Mouse (Mus musculus): Measurements from ENCODE around the gene Slc16a10. TPM values are rescaled to one million over a fixed set of nuclear protein-coding genes. Genes with fewer than 3 reads are reported as not detected.

Gene Slc16a10
- polyA plus RNA-seq, 2 experiments: 5.6 to 9.6 TPM

GRCm38 (mm10) chr10:40007953-40008352, 134.1 kb downstream of the Slc16a10 start:
- WGBS: 85% methylated on average over 4 of the region's 4 CpGs
- no peaks in the 10 kb centered on the region for H3K9me3 ChIP-seq (ENCODE audit: control insufficient read depth, low read length)

DNA sequence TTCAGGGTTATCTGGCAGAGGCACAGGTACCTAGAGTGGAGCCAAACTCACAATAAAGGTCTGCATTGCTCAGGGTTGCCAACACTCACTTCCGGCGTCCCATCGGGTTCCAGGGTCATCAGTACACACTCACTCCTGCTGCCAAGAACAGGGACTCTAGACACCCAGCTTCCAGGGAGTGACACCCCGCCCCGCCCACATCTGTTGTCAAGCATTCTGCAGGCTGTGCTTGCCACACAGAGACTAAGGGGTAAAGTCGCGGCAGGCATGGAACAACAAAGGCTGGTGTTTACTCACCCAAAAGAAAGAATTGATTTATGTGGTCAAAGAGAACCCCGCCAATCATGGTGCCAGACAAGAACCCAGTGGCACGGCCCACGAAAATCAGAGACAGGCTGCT, 135.1 kb downstream of the Slc16a10 start:
- no peak overlapping the region for H3K4me2 ChIP-seq (replicated peaks; ENCODE audit: low read depth, low read length, severe bottlenecking)
- H3K4me1 ChIP-seq (ENCODE audit: control insufficient read depth, insufficient read depth, low read length): peaks cover 8% of the 10 kb centered on the region; the same call in 1 of the 2 replicates
- 80% methylated on average over 10 of the region's 10 CpGs for WGBS
- no peak overlapping the region for H3K4me3 ChIP-seq (replicated peaks; ENCODE audit: low read length)
- no peak overlapping the region for H3K27ac ChIP-seq (replicated peaks; ENCODE audit: low read depth, low read length)
- no peak for TF ChIP-seq POLR2A (IDR thresholded peaks at IDR 0.05; ENCODE audit: borderline replicate concordance, extremely low read depth, insufficient read depth, insufficient read length)
- no peaks in the 10 kb centered on the region for H3K36me3 ChIP-seq (ENCODE audit: control insufficient read depth, insufficient read depth, low read length)
- DNase-seq (ENCODE audit: low spot score): no peak
- no peaks in the 10 kb centered on the region for H3K27me3 ChIP-seq (ENCODE audit: control insufficient read depth, insufficient read depth, low read length)
- no peaks in the 10 kb centered on the region for H3K9me3 ChIP-seq (ENCODE audit: control insufficient read depth, low read length)
- ATAC-seq (ENCODE audit: low FRiP score, low read depth): no peak
- H3K9ac ChIP-seq (ENCODE audit: low read depth, low read length, severe bottlenecking): no peak overlapping the region

More at GRCm38 (mm10) chr10:40007953-40008352, 134.1 kb downstream of the Slc16a10 start:
- no peak overlapping the region for H3K27ac ChIP-seq (replicated peaks; ENCODE audit: low read depth, low read length)
- no peak overlapping the region for H3K9ac ChIP-seq (ENCODE audit: low read depth, low read length, severe bottlenecking)
- H3K4me3 ChIP-seq (replicated peaks; ENCODE audit: low read length): no peak overlapping the region
- no peak for TF ChIP-seq POLR2A (IDR thresholded peaks at IDR 0.05; ENCODE audit: borderline replicate concordance, extremely low read depth, insufficient read depth, insufficient read length)
- H3K4me2 ChIP-seq (replicated peaks; ENCODE audit: low read depth, low read length, severe bottlenecking): no peak overlapping the region
- peaks cover 8% of the 10 kb centered on the region; the same call in 1 of the 2 replicates for H3K4me1 ChIP-seq (ENCODE audit: control insufficient read depth, insufficient read depth, low read length)
- H3K27me3 ChIP-seq (ENCODE audit: control insufficient read depth, insufficient read depth, low read length): no peaks in the 10 kb centered on the region
- no peak for DNase-seq (ENCODE audit: low spot score)
- ATAC-seq (ENCODE audit: low FRiP score, low read depth): no peak
- no peaks in the 10 kb centered on the region for H3K36me3 ChIP-seq (ENCODE audit: control insufficient read depth, insufficient read depth, low read length)

- H3K27me3 ChIP-seq (ENCODE audit: control insufficient read depth, insufficient read depth, low read length): no peaks in the 10 kb centered on the region
- no peaks in the 10 kb centered on the region for H3K36me3 ChIP-seq (ENCODE audit: control insufficient read depth, insufficient read depth, low read length)
- no peak for ATAC-seq (ENCODE audit: low FRiP score, low read depth)
- no peak overlapping the region for H3K9ac ChIP-seq (ENCODE audit: low read depth, low read length, severe bottlenecking)
- no peak for DNase-seq (ENCODE audit: low spot score)
- H3K4me1 ChIP-seq (ENCODE audit: control insufficient read depth, insufficient read depth, low read length): peaks cover 6% of the 10 kb centered on the region; the same call in 1 of the 2 replicates
- no peak overlapping the region for H3K4me3 ChIP-seq (replicated peaks; ENCODE audit: low read length)
- 90% methylated on average over 2 of the region's 2 CpGs for WGBS
- no peak overlapping the region for H3K27ac ChIP-seq (replicated peaks; ENCODE audit: low read depth, low read length)
- TF ChIP-seq POLR2A (IDR thresholded peaks at IDR 0.05; ENCODE audit: borderline replicate concordance, extremely low read depth, insufficient read depth, insufficient read length): no peak
- no peaks in the 10 kb centered on the region for H3K9me3 ChIP-seq (ENCODE audit: control insufficient read depth, low read length)
- no peak overlapping the region for H3K4me2 ChIP-seq (replicated peaks; ENCODE audit: low read depth, low read length, severe bottlenecking)
Observed at GRCm38 (mm10) chr10:40000746-40001145, 141.3 kb downstream of the Slc16a10 start.

DNA sequence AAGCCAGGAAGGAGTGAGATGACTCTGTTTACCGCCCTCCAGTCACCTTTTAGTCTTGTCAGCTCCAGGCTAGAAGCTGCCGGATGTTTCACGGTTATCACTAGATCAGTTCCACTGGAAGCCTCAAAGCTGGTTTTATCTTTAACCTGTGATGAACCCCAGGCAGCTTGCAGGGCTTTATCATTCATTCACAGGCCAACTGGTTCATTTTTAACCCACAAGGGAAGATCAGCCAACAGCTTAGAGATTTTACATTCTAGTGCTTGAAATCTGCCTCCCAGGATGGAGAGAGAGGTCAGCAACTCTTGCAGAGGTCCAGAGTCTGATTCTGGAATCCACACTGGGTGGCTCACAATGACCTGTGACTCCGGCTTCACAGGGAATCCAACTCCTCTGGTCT, 150.9 kb downstream of the Slc16a10 start:
- Histone ChIP-seq H3K36me3 (ENCODE audit: control insufficient read depth, insufficient read depth, low read length) (no peaks in the 10 kb centered on the region), H3K4me3 (replicated peaks; ENCODE audit: low read length) (no peak overlapping the region), H3K4me2 (replicated peaks; ENCODE audit: low read depth, low read length, severe bottlenecking) (no peak overlapping the region), H3K4me1 (ENCODE audit: control insufficient read depth, insufficient read depth, low read length) (no peaks in the 10 kb centered on the region), H3K27ac (replicated peaks; ENCODE audit: low read depth, low read length) (no peak overlapping the region), H3K27me3 (ENCODE audit: control insufficient read depth, insufficient read depth, low read length) (no peaks in the 10 kb centered on the region), H3K9ac (ENCODE audit: low read depth, low read length, severe bottlenecking) (no peak overlapping the region), H3K9me3 (ENCODE audit: control insufficient read depth, low read length) (0 out of 2 replicates have a peak, but pooled peaks cover 3% of the 10 kb centered on the region)
- ATAC-seq (ENCODE audit: low FRiP score, low read depth) (no peak), DNase-seq (ENCODE audit: low spot score) (no peak)
- WGBS: 82% methylated on average over 4 of the region's 4 CpGs
- no peak for TF ChIP-seq POLR2A (IDR thresholded peaks at IDR 0.05; ENCODE audit: borderline replicate concordance, extremely low read depth, insufficient read depth, insufficient read length)

- TF ChIP-seq POLR2A (IDR thresholded peaks at IDR 0.05; ENCODE audit: borderline replicate concordance, extremely low read depth, insufficient read depth, insufficient read length): no peak
- Histone ChIP-seq H3K4me1 (ENCODE audit: control insufficient read depth, insufficient read depth, low read length) (no peaks in the 10 kb centered on the region), H3K9me3 (ENCODE audit: control insufficient read depth, low read length) (no peaks in the 10 kb centered on the region), H3K36me3 (ENCODE audit: control insufficient read depth, insufficient read depth, low read length) (no peaks in the 10 kb centered on the region), H3K4me2 (replicated peaks; ENCODE audit: low read depth, low read length, severe bottlenecking) (no peak within 1 kb of the TSS), H3K27me3 (ENCODE audit: control insufficient read depth, insufficient read depth, low read length) (no peaks in the 10 kb centered on the region), H3K9ac (ENCODE audit: low read depth, low read length, severe bottlenecking) (no peak within 1 kb of the TSS), H3K4me3 (replicated peaks; ENCODE audit: low read length) (no peak within 1 kb of the TSS), H3K27ac (replicated peaks; ENCODE audit: low read depth, low read length) (no peak within 1 kb of the TSS)
- no peak for ATAC-seq (ENCODE audit: low FRiP score, low read depth)
- DNase-seq (ENCODE audit: low spot score): no peak
- 88% methylated on average over 12 of the region's 12 CpGs for WGBS
Observed at GRCm38 (mm10) chr10:39986466-39986865, 155.6 kb downstream of the Slc16a10 start, which contains the start of gene Mfsd4b5. TSS of gene Mfsd4b5 (minus strand) at chr10:39986646.

Other genes starting within 250 kb of the Slc16a10 start
- 14.7 and 16.6 TPM in 2 replicates for gene Mfsd4b4, start 243.0 kb downstream of the Slc16a10 start, polyA plus RNA-seq (2012; rRNA removed)
- gene Mfsd4b4, start 243.0 kb downstream of the Slc16a10 start, polyA plus RNA-seq (2014; fragmentation: Nextera tagmentation; extraction: Ambion mirVana): 5.7 and 6.0 TPM in 2 replicates
- 0.03 and 0.08 TPM in 2 replicates for gene Mfsd4b2, start 215.3 kb downstream of the Slc16a10 start, polyA plus RNA-seq (2012; rRNA removed)
- not detected in 2 replicates for gene Mfsd4b2, start 215.3 kb downstream of the Slc16a10 start, polyA plus RNA-seq (2014; fragmentation: Nextera tagmentation; extraction: Ambion mirVana)
- 0.44 and 0.56 TPM in 2 replicates for gene Mfsd4b3, start 182.1 kb downstream of the Slc16a10 start, polyA plus RNA-seq (2012; rRNA removed)
- gene Mfsd4b3, start 182.1 kb downstream of the Slc16a10 start, polyA plus RNA-seq (2014; fragmentation: Nextera tagmentation; extraction: Ambion mirVana): 0.26 and 0.48 TPM in 2 replicates
- 0.09 and 0.15 TPM in 2 replicates for gene Mfsd4b5, start 155.6 kb downstream of the Slc16a10 start, polyA plus RNA-seq (2012; rRNA removed)
- 0.11 TPM in 1 of 2 replicates, not detected in the other for gene Mfsd4b5, start 155.6 kb downstream of the Slc16a10 start, polyA plus RNA-seq (2014; fragmentation: Nextera tagmentation; extraction: Ambion mirVana)
- gene Mfsd4b1, start 117.0 kb downstream of the Slc16a10 start, polyA plus RNA-seq (2012; rRNA removed): 0.16 and 0.20 TPM in 2 replicates
- gene Mfsd4b1, start 117.0 kb downstream of the Slc16a10 start, polyA plus RNA-seq (2014; fragmentation: Nextera tagmentation; extraction: Ambion mirVana): 0.15 and 0.17 TPM in 2 replicates
- gene Rpf2, start 104.8 kb upstream of the Slc16a10 start, polyA plus RNA-seq (2012; rRNA removed): 16.8 and 25.0 TPM in 2 replicates
- 54.5 TPM in 2 replicates for gene Rpf2, start 104.8 kb upstream of the Slc16a10 start, polyA plus RNA-seq (2014; fragmentation: Nextera tagmentation; extraction: Ambion mirVana)
- 25.2 and 47.9 TPM in 2 replicates for gene Gtf3c6, start 115.8 kb upstream of the Slc16a10 start, polyA plus RNA-seq (2012; rRNA removed)
- gene Gtf3c6, start 115.8 kb upstream of the Slc16a10 start, polyA plus RNA-seq (2014; fragmentation: Nextera tagmentation; extraction: Ambion mirVana): 88.6 and 91.4 TPM in 2 replicates
- gene Amd1, start 159.9 kb upstream of the Slc16a10 start, polyA plus RNA-seq (2012; rRNA removed): 51.6 and 58.0 TPM in 2 replicates
- gene Amd1, start 159.9 kb upstream of the Slc16a10 start, polyA plus RNA-seq (2014; fragmentation: Nextera tagmentation; extraction: Ambion mirVana): 56.3 and 59.8 TPM in 2 replicates
- gene Cdk19, start 197.3 kb upstream of the Slc16a10 start, polyA plus RNA-seq (2012; rRNA removed): 13.5 and 15.6 TPM in 2 replicates
- 12.2 and 14.4 TPM in 2 replicates for gene Cdk19, start 197.3 kb upstream of the Slc16a10 start, polyA plus RNA-seq (2014; fragmentation: Nextera tagmentation; extraction: Ambion mirVana)

Measured in limb, embryonic 14.5 days (tissue).